Mouse (Mus musculus): ENCODE results near the gene Jak1. TPM values are rescaled to one million over a fixed set of nuclear protein-coding genes. Genes with fewer than 3 reads are reported as not detected.

Gene Jak1
- polyA plus RNA-seq, 1 experiment from 2014 or later, result 49.0 TPM

DNA sequence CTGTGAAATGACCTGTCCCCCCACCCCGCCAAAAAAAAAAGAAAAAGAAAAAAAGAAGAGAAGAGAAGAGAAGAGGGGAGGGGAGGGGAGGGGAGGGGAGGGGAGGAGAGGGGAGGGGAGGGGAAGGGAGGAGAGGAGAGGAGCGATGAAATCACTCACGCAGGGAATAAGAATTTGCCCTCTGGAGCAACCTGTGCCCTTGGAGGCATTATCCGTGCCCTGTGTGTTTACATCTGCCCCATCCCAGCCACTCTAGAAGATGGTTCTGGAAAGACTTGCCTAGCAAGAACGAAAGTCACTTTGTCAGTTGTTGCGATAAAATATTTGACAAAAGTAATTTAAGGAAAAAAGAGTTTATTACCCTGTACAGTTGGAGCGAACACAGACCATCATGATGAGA is 441 bp upstream of the Jak1 start:
- 26% methylated on average over 7 of the region's 7 CpGs for WGBS
- H3K4me1 ChIP-seq, result peaks cover 13% of the 10 kb centered on the region

DNA sequence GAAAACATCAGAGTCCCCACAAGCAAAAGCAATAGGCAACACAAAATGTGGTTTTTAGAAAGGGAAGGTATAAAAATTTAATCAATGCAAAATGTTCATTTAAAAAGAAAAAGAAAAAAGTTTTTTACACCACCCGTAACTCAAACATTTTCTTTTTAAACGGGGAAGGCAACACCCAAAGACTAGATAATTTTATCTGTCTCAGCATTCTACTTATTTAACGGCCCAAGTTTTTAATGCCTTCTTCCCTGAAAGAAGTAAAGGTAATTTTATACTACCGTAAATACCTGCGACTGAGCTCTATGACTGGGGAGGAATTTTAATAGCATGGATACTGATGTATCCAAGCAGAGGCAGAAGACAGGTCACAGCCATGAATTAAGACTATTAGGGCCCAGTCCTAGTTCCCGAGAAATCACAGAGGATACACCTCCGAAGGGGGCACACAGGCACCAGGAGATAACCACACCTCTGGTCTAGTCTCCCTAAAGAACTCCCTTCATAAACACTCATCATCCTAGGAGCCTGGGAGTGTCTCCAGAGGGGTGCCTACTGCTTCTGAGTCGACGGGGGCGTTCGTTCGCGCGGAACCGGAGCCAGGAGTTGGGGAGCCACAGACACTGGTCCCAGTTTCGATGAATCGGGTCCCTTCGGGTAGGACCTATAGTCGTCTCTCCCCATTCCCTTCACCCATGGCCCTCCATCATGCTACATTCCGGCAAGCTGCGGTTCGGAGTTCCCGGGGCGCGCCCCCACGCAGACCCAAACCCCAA is 928 bp downstream of the Jak1 start:
- H3K27me3 ChIP-seq (replicated peaks; ENCODE audit: low read depth, poor library complexity, severe bottlenecking), result peaks cover 11% of the 10 kb centered on the region; the same call in 1 of the 2 replicates
- no peaks in the 10 kb centered on the region for H3K36me3 ChIP-seq (replicated peaks)
- peak overlapping the region; percentile 90 for H3K27ac ChIP-seq (replicated peaks)
- no peaks in the 10 kb centered on the region for H3K9me3 ChIP-seq
- peak overlapping the region; percentile 91 for H3K4me3 ChIP-seq
- DNase-seq (ENCODE audit: low spot score), result no peak
- peaks cover 13% of the 10 kb centered on the region for H3K4me1 ChIP-seq
- 7% methylated on average over 26 of the region's 26 CpGs for WGBS

More for the DNA sequence above, 441 bp upstream of the Jak1 start:
- H3K27me3 ChIP-seq (replicated peaks; ENCODE audit: low read depth, poor library complexity, severe bottlenecking), result peaks cover 11% of the 10 kb centered on the region; the same call in 1 of the 2 replicates
- H3K36me3 ChIP-seq (replicated peaks), result no peaks in the 10 kb centered on the region
- H3K4me3 ChIP-seq, result peak overlapping the region; percentile 91
- H3K27ac ChIP-seq (replicated peaks), result peak overlapping the region; percentile 90; the same call in 1 of the 2 replicates
- H3K9me3 ChIP-seq, result no peaks in the 10 kb centered on the region
- no peak for DNase-seq (ENCODE audit: low spot score)

DNA sequence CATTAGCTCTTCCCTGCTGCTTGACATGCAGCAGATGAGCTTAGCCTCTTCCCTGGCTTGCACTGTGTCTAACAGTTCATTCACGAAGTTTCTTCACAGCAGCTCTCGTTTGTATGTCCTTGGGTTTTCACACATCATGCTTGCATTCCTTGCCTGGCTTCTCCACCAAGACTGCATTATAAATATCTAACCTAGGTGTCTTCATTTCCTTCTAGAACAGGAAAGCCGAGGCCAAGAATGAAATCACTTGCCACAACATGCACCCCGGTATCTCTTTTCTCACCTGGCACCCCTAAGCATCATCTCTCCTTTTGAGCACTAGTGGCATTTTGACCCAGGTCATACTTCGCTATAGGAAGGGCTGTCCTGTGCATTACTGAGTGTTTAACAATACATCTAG is 3.5 kb downstream of the Jak1 start:
- peaks cover 11% of the 10 kb centered on the region; the same call in 1 of the 2 replicates for H3K27me3 ChIP-seq (replicated peaks; ENCODE audit: low read depth, poor library complexity, severe bottlenecking)
- DNase-seq (ENCODE audit: low spot score), result no peak
- H3K36me3 ChIP-seq (replicated peaks), result no peaks in the 10 kb centered on the region
- H3K9me3 ChIP-seq, result no peaks in the 10 kb centered on the region
- H3K27ac ChIP-seq (replicated peaks), result no peak overlapping the region
- WGBS, result 87% methylated on average over 5 of the region's 5 CpGs
- H3K4me3 ChIP-seq, result no peak overlapping the region
- peaks cover 15% of the 10 kb centered on the region for H3K4me1 ChIP-seq

GRCm38 (mm10) chr4:101260744-101261291 is 4.3 kb downstream of the Jak1 start:
- WGBS, result 90% methylated on average over 8 of the region's 8 CpGs
- Histone ChIP-seq H3K27me3 (replicated peaks; ENCODE audit: low read depth, poor library complexity, severe bottlenecking) (peaks cover 11% of the 10 kb centered on the region; the same call in 1 of the 2 replicates), H3K27ac (replicated peaks) (no peak overlapping the region), H3K4me1 (peaks cover 15% of the 10 kb centered on the region), H3K36me3 (replicated peaks) (no peaks in the 10 kb centered on the region), H3K9me3 (no peaks in the 10 kb centered on the region), H3K4me3 (no peak overlapping the region)
- DNase-seq (ENCODE audit: low spot score), result no peak

- Histone ChIP-seq H3K4me3 (no peak overlapping the region), H3K27me3 (replicated peaks; ENCODE audit: low read depth, poor library complexity, severe bottlenecking) (no peaks in the 10 kb centered on the region; the same call in 1 of the 2 replicates), H3K36me3 (replicated peaks) (no peaks in the 10 kb centered on the region), H3K27ac (replicated peaks) (no peak overlapping the region), H3K9me3 (no peaks in the 10 kb centered on the region), H3K4me1 (peaks cover 13% of the 10 kb centered on the region)
- 85% methylated on average over 3 of the region's 3 CpGs for WGBS
- DNase-seq (ENCODE audit: low spot score), result no peak
These were observed 8.4 kb downstream of the Jak1 start for GRCm38 (mm10) chr4:101256526-101257210.

GRCm38 (mm10) chr4:101254606-101255349 is 10.3 kb downstream of the Jak1 start:
- Histone ChIP-seq H3K27me3 (replicated peaks; ENCODE audit: low read depth, poor library complexity, severe bottlenecking) (no peaks in the 10 kb centered on the region), H3K36me3 (replicated peaks) (no peaks in the 10 kb centered on the region), H3K27ac (replicated peaks) (no peak overlapping the region), H3K4me1 (peaks cover 21% of the 10 kb centered on the region), H3K4me3 (no peak overlapping the region), H3K9me3 (no peaks in the 10 kb centered on the region)
- no peak for DNase-seq (ENCODE audit: low spot score)
- 84% methylated on average over 8 of the region's 8 CpGs for WGBS

GRCm38 (mm10) chr4:101254015-101254414 is 11.1 kb downstream of the Jak1 start:
- no peaks in the 10 kb centered on the region for H3K36me3 ChIP-seq (replicated peaks)
- 87% methylated on average over 7 of the region's 7 CpGs for WGBS
- DNase-seq (ENCODE audit: low spot score), result no peak
- H3K27me3 ChIP-seq (replicated peaks; ENCODE audit: low read depth, poor library complexity, severe bottlenecking), result no peaks in the 10 kb centered on the region
- H3K4me1 ChIP-seq, result peaks cover 20% of the 10 kb centered on the region
- no peak overlapping the region for H3K4me3 ChIP-seq
- no peak overlapping the region for H3K27ac ChIP-seq (replicated peaks)
- H3K9me3 ChIP-seq, result no peaks in the 10 kb centered on the region

GRCm38 (mm10) chr4:101252781-101253622 is 12.1 kb downstream of the Jak1 start:
- Histone ChIP-seq H3K4me1 (peaks cover 19% of the 10 kb centered on the region), H3K27ac (replicated peaks) (no peak overlapping the region), H3K9me3 (no peaks in the 10 kb centered on the region), H3K36me3 (replicated peaks) (no peaks in the 10 kb centered on the region), H3K27me3 (replicated peaks; ENCODE audit: low read depth, poor library complexity, severe bottlenecking) (no peaks in the 10 kb centered on the region), H3K4me3 (no peak overlapping the region)
- no peak for DNase-seq (ENCODE audit: low spot score)
- WGBS, result 79% methylated on average over 13 of the region's 13 CpGs

GRCm38 (mm10) chr4:101252016-101252415 is 13.1 kb downstream of the Jak1 start:
- no peak for DNase-seq (ENCODE audit: low spot score)
- H3K9me3 ChIP-seq, result no peaks in the 10 kb centered on the region
- no peak overlapping the region for H3K27ac ChIP-seq (replicated peaks)
- no peak overlapping the region for H3K4me3 ChIP-seq
- peaks cover 19% of the 10 kb centered on the region for H3K4me1 ChIP-seq
- H3K27me3 ChIP-seq (replicated peaks; ENCODE audit: low read depth, poor library complexity, severe bottlenecking), result no peaks in the 10 kb centered on the region
- no peaks in the 10 kb centered on the region for H3K36me3 ChIP-seq (replicated peaks)

DNA sequence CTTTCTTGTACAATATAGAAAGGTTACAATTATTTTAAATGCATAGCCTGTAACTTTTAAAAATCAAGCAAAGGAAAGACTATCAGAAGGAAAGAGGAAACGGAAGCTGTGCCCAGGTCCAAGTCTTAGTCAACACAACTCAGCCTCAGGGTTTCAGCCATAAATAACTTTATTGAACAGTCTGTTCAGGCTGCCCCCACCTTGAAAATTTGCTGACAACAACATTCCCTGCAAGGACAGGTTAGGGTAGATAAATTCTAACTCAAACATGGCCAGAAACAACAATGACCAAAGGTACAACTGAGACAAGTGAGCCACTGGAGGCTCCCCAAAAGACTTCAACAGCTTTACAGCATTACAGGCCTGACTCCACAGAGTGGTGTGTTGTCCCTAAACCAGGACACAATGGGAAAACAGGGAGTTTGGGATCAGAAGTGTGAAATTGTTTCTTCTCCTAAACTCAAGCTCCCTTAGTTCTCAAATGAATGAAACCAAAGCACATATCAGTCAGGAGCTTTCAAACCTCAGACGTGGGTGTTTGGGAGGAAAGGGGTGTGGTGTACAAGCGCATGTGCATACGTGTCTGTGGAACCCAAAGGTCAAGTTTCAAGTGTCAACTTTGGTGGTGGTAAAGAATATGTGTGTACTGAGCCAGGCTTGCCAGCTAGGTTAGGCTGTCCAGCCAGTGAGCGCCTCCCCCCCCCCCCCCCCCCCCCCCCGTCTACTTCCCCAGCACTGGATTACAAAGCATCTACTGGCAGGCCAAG is 14.9 kb downstream of the Jak1 start:
- H3K36me3 ChIP-seq (replicated peaks), result no peaks in the 10 kb centered on the region
- WGBS, result 72% methylated on average over 5 of the region's 6 CpGs
- H3K4me1 ChIP-seq, result peaks cover 19% of the 10 kb centered on the region
- H3K4me3 ChIP-seq, result no peak overlapping the region
- H3K27ac ChIP-seq (replicated peaks), result no peak overlapping the region
- no peaks in the 10 kb centered on the region for H3K27me3 ChIP-seq (replicated peaks; ENCODE audit: low read depth, poor library complexity, severe bottlenecking)
- no peaks in the 10 kb centered on the region for H3K9me3 ChIP-seq
- DNase-seq (ENCODE audit: low spot score), result no peak

DNA sequence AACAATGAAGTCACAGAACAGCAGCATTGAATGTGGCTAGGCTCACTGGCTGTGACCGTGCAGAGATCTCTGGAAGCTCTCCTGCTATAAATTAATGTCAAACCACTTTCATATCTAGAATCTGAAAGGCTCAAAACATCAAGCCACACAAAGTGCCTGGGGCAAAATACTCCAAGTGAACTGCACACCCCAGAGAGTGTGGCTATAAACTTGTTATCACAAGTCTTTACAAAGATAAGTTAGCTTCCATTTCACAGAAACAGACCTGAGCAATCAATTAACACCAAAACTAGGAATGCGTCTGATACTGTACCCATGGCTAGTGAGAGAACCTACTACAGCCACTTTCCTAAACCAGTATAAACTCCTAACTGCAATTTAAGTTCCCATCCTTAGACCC is 17.7 kb downstream of the Jak1 start:
- no peak overlapping the region for H3K27ac ChIP-seq (replicated peaks)
- H3K27me3 ChIP-seq (replicated peaks; ENCODE audit: low read depth, poor library complexity, severe bottlenecking), result no peaks in the 10 kb centered on the region
- peaks cover 9% of the 10 kb centered on the region; the same call in 1 of the 2 replicates for H3K4me1 ChIP-seq
- H3K36me3 ChIP-seq (replicated peaks), result no peaks in the 10 kb centered on the region
- DNase-seq (ENCODE audit: low spot score), result no peak
- 81% methylated on average over 2 of the region's 2 CpGs for WGBS
- no peak overlapping the region for H3K4me3 ChIP-seq
- H3K9me3 ChIP-seq, result no peaks in the 10 kb centered on the region

All from embryonic facial prominence, embryonic 10.5 days (tissue).